Mouse (Mus musculus) lung, embryonic 14.5 days (tissue): ENCODE results near the gene Ets1. TPM values are rescaled to one million over a fixed set of nuclear protein-coding genes. Genes with fewer than 3 reads are reported as not detected.

ENCODE experiments used
- ATAC-seq: fragments of 200-750 bp; cut with Nextera tagmentation; 2 replicates; pipeline ENCODE4 v1.8.0; 2017; ENCODE audit warnings: mild to moderate bottlenecking, moderate TSS enrichment, moderate library complexity; ENCODE audit not compliant: insufficient read depth
- DNase-seq: peaks from one replicate; pipeline ENCODE4 v3.0.0-alpha.2; 2015
- H3K27ac ChIP-seq: fragments of 300-500 bp; sonication (generic); 2 replicates; pipeline ENCODE4 v1.5.1; 2014; ENCODE audit warnings: low read depth, mild to moderate bottlenecking, moderate library complexity
- H3K27me3 ChIP-seq: fragments of 300-500 bp; sonication (generic); 2 replicates; pipeline ENCODE4 v1.6.1; 2014; ENCODE audit warnings: low read length, control low read depth; ENCODE audit not compliant: insufficient read depth
- H3K36me3 ChIP-seq: fragments of 300-500 bp; sonication (generic); 2 replicates; pipeline ENCODE4 v1.6.1; 2014; ENCODE audit warnings: control low read depth; ENCODE audit not compliant: insufficient read depth
- H3K4me1 ChIP-seq: fragments of 300-500 bp; sonication (generic); 2 replicates; pipeline ENCODE4 v1.6.1; 2014; ENCODE audit warnings: antibody characterized with exemption, control low read depth; ENCODE audit not compliant: insufficient read depth
- H3K4me2 ChIP-seq: fragments of 300-500 bp; sonication (generic); 2 replicates; pipeline ENCODE4 v1.6.1; 2014; ENCODE audit warnings: mild to moderate bottlenecking
- H3K4me3 ChIP-seq: fragments of 300-500 bp; sonication (generic); 2 replicates; pipeline ENCODE4 v1.5.1; 2014; ENCODE audit warnings: low read depth, low read length
- H3K9ac ChIP-seq: fragments of 300-500 bp; sonication (generic); 2 replicates; pipeline ENCODE4 v1.6.1; 2014
- H3K9me3 ChIP-seq: fragments of 300-500 bp; sonication (generic); 2 replicates; pipeline ENCODE4 v1.6.1; 2016; ENCODE audit warnings: low read depth, low read length, control low read depth
- CTCF ChIP-seq: IDR thresholded peaks from 2 replicates; pipeline ENCODE4 v1.5.1; 2016; ENCODE audit warnings: antibody characterized with exemption, low read depth
- WGBS: fragments of 180-500 bp; shearing (Covaris S2); extraction: QIAGEN DNeasy Blood & Tissue Kit; methylation state at CpG from one replicate; pipeline ENCODE4 v1.1.7; 2014; 5-methylcytosine and 5-hydroxymethylcytosine counted together
- polyA plus RNA-seq: library from polyadenylated mRNA; unstranded; fragments of >200 nt; fragmentation: Nextera tagmentation; extraction: Ambion mirVana; gene quantifications from 2 replicates; pipeline ENCODE4 v1.2.1, GENCODE M21; 2014

Ets1 gene
- polyA plus RNA-seq, 1 experiment from 2014 or later = 79.2 TPM

DNA sequence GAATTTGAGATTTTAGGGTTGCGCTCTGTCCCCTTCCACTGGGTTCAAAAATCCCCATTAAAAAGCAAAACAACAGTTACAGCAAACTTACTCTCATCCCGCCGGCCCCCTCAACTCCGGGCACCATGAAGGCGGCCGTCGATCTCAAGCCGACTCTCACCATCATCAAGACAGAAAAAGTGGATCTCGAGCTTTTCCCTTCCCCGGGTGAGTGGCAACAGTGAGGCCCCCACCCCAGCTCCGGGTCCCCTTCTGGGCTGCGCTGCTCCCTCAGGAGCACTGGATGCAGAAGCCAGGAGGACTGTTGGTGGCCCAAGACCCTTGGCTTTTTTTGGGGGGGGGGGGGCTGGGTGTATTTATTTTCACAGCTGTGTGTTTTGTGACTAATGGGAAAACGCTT lies 60.2 kb downstream of the Ets1 start:
- Histone ChIP-seq H3K4me2 (peak overlapping the region; percentile 85), H3K27me3 (no peaks in the 10 kb centered on the region), H3K4me1 (peaks cover 22% of the 10 kb centered on the region), H3K4me3 (peak overlapping the region; percentile 67), H3K27ac (peak overlapping the region; percentile 95), H3K9me3 (no peaks in the 10 kb centered on the region), H3K9ac (peak overlapping the region; percentile 77), H3K36me3 (no peaks in the 10 kb centered on the region)
- TF ChIP-seq CTCF = no peak
- ATAC-seq = peak; percentile 50
- no peak for DNase-seq
- WGBS = 0% methylated on average over 13 of the region's 13 CpGs

- DNase-seq (peak; percentile 87), ATAC-seq (peak; percentile 39; the same call in 1 of the 2 replicates)
- H3K4me3 ChIP-seq = peak overlapping the region; percentile 67
- TF ChIP-seq CTCF = no peak
- 2% methylated on average over 7 of the region's 7 CpGs for WGBS
- no peaks in the 10 kb centered on the region for H3K27me3 ChIP-seq
- H3K4me1 ChIP-seq = peaks cover 23% of the 10 kb centered on the region
- peak overlapping the region; percentile 95 for H3K27ac ChIP-seq
- H3K9me3 ChIP-seq = no peaks in the 10 kb centered on the region
- H3K9ac ChIP-seq = peak overlapping the region; percentile 77
- no peaks in the 10 kb centered on the region for H3K36me3 ChIP-seq
- peak overlapping the region; percentile 85 for H3K4me2 ChIP-seq
Measured at GRCm38 (mm10) chr9:32696717-32697116, 60.7 kb downstream of the Ets1 start.

DNA sequence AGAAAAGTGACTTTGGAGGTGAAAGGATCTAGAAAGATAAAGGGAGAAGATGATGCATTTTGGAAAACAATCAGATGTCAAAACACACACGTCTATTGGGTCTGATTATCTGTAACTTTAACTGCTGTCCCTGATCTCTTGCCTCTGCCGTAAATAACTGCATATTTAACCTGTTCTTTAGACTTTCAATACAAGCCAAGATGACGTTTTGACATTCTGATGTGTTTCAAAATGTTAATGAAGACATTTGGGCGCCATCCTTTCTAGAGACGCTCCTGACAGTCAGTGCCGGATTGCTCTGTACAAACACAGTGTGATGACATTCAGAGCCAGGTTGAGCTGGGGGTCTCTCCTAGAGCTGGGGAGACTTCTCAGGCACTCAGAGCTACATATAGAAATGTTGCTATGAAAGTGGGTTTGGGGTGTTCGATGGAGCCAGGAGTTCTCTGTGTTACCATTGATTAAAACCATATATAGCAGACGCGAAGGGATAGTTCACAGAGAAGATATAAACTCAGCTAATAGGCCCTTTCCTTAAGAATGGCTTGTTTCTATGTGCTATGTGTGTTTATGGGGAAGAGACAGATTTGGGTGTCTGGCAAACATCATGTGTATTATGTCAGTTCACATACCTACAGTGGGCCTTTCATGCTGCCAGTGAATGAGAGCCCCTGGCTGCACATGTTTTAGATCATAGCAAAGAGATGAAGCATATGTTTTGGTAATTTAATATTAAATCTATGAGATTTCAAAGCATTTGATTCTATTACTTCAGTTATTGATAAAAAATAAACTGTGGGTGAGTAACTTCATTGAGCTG lies 61.5 kb downstream of the Ets1 start:
- H3K9me3 ChIP-seq = no peaks in the 10 kb centered on the region
- ATAC-seq (no peak), DNase-seq (no peak)
- no peak for TF ChIP-seq CTCF
- H3K4me1 ChIP-seq = peaks cover 26% of the 10 kb centered on the region
- peak overlapping the region; percentile 67 for H3K4me3 ChIP-seq
- H3K36me3 ChIP-seq = no peaks in the 10 kb centered on the region
- peak overlapping the region; percentile 85 for H3K4me2 ChIP-seq
- peak overlapping the region; percentile 31; the same call in 1 of the 2 replicates for H3K27ac ChIP-seq
- whole genome bisulfite sequencing = 33% methylated on average over 9 of the region's 9 CpGs
- H3K9ac ChIP-seq = peak overlapping the region; percentile 77
- H3K27me3 ChIP-seq = no peaks in the 10 kb centered on the region

GRCm38 (mm10) chr9:32698766-32699165 lies 62.7 kb downstream of the Ets1 start:
- Histone ChIP-seq H3K4me2 (peak overlapping the region; percentile 59), H3K9me3 (no peaks in the 10 kb centered on the region), H3K4me1 (peaks cover 26% of the 10 kb centered on the region), H3K9ac (0 out of 2 replicates have a peak overlapping the region, but pooled peaks have one; percentile 39), H3K27ac (no peak overlapping the region), H3K4me3 (peak overlapping the region; percentile 20), H3K27me3 (no peaks in the 10 kb centered on the region), H3K36me3 (no peaks in the 10 kb centered on the region)
- no peak for TF ChIP-seq CTCF
- DNase-seq (no peak), ATAC-seq (no peak)
- 68% methylated on average over 4 of the region's 4 CpGs for WGBS

DNA sequence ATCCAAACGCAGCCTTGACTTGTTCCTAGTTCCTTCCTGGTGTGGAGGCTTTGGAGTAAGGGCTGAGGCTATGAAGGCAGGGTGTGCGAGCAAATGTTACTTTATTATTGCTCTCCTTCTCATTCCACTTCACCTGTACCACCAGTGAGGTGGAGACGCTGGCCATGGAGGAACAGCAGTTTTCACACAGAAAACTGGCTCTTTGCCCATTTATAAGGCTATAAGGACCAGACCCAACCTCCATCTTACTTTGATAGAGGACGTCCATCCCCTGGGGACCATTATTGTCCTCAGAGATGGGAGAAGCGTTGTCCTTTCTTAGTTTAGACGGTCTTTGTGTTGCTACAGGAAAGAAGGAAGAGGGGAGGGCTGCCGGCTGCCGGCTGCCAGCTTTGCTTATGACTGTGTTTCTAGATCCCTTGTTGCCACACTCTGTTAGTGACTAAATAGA lies 63.4 kb downstream of the Ets1 start:
- Histone ChIP-seq H3K9ac (peak overlapping the region; percentile 39), H3K4me1 (peaks cover 26% of the 10 kb centered on the region), H3K27me3 (no peaks in the 10 kb centered on the region), H3K36me3 (no peaks in the 10 kb centered on the region), H3K27ac (peak overlapping the region; percentile 42; the same call in 1 of the 2 replicates), H3K9me3 (no peaks in the 10 kb centered on the region), H3K4me2 (peak overlapping the region; percentile 59), H3K4me3 (peak overlapping the region; percentile 20)
- 51% methylated on average over 8 of the region's 8 CpGs for WGBS
- ATAC-seq (no peak), DNase-seq (no peak)
- TF ChIP-seq CTCF = no peak

GRCm38 (mm10) chr9:32700091-32700905 lies 64.3 kb downstream of the Ets1 start:
- WGBS = 40% methylated on average over 7 of the region's 7 CpGs

More at GRCm38 (mm10) chr9:32700091-32700905, 64.3 kb downstream of the Ets1 start:
- Histone ChIP-seq H3K27ac (no peak overlapping the region; the same call in 1 of the 2 replicates), H3K4me2 (peak overlapping the region; percentile 59), H3K36me3 (no peaks in the 10 kb centered on the region), H3K9ac (peak overlapping the region; percentile 39; the same call in 1 of the 2 replicates), H3K9me3 (no peaks in the 10 kb centered on the region), H3K4me3 (peak overlapping the region; percentile 20), H3K27me3 (no peaks in the 10 kb centered on the region), H3K4me1 (peaks cover 26% of the 10 kb centered on the region)
- DNase-seq = peak; percentile 45
- no peak for ATAC-seq
- no peak for TF ChIP-seq CTCF
